Mouse (Mus musculus): ENCODE measurements around the gene Akap5. TPM values are rescaled to one million over a fixed set of nuclear protein-coding genes. Genes with fewer than 3 reads are reported as not detected.
A peak's percentile ranks its signal among the peaks of the same experiment; 100 is the strongest.

The Akap5 gene
- polyA plus RNA-seq, 1 experiment from 2014 or later, result 7.4 TPM

- no peaks in the 10 kb centered on the region for H3K9me3 ChIP-seq
- H3K4me2 ChIP-seq (replicated peaks), result no peak overlapping the region
- no peaks in the 10 kb centered on the region for H3K27me3 ChIP-seq
- no peak overlapping the region for H3K4me3 ChIP-seq
- H3K27ac ChIP-seq (replicated peaks), result no peak overlapping the region
- WGBS, result 23% methylated on average over 1 of the region's 1 CpGs
- no peak overlapping the region for H3K9ac ChIP-seq (replicated peaks)
- no peak for ATAC-seq (replicated peaks)
- no peaks in the 10 kb centered on the region for H3K36me3 ChIP-seq
- no peaks in the 10 kb centered on the region for H3K4me1 ChIP-seq
These were observed 36.2 kb downstream of the Akap5 start for GRCm38 (mm10) chr12:76360868-76361267.

GRCm38 (mm10) chr12:76361405-76362302 lies 37.0 kb downstream of the Akap5 start:
- H3K4me1 ChIP-seq, result peaks cover under 1% of the 10 kb centered on the region; the same call in 1 of the 2 replicates
- H3K4me3 ChIP-seq, result no peak overlapping the region
- WGBS, result 65% methylated on average over 9 of the region's 9 CpGs
- H3K27ac ChIP-seq (replicated peaks), result no peak overlapping the region
- H3K9ac ChIP-seq (replicated peaks), result no peak overlapping the region
- no peak for ATAC-seq (replicated peaks)
- H3K9me3 ChIP-seq, result no peaks in the 10 kb centered on the region
- H3K4me2 ChIP-seq (replicated peaks), result no peak overlapping the region
- H3K27me3 ChIP-seq, result no peaks in the 10 kb centered on the region
- H3K36me3 ChIP-seq, result no peaks in the 10 kb centered on the region

DNA sequence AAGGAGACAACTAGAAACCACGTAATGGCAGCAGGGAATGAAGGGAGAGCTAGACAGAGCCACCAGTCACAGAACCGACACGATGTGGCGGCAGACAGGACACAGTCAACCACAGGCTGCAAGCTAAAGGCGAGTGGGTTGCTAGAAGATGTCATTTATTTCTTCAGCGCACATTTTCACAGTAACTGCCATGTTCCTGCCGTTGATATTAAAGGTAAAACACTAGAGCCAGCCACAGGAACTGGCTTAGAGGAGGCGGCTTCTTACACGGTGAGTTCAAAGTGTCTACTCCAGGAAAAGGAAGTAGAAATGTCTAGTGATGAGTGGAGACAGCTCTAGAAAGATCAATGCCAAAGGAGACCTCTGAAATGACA lies 37.6 kb downstream of the Akap5 start:
- H3K4me1 ChIP-seq, result peaks cover 7% of the 10 kb centered on the region
- H3K9me3 ChIP-seq, result no peaks in the 10 kb centered on the region
- no peaks in the 10 kb centered on the region for H3K27me3 ChIP-seq
- H3K27ac ChIP-seq (replicated peaks), result no peak overlapping the region
- 89% methylated on average over 9 of the region's 9 CpGs for WGBS
- H3K36me3 ChIP-seq, result no peaks in the 10 kb centered on the region
- no peak overlapping the region for H3K9ac ChIP-seq (replicated peaks)
- no peak overlapping the region for H3K4me3 ChIP-seq
- no peak overlapping the region for H3K4me2 ChIP-seq (replicated peaks)
- no peak for ATAC-seq (replicated peaks)

- Histone ChIP-seq H3K27ac (replicated peaks) (no peak overlapping the region), H3K9me3 (no peaks in the 10 kb centered on the region), H3K9ac (replicated peaks) (no peak overlapping the region), H3K4me3 (no peak overlapping the region), H3K27me3 (no peaks in the 10 kb centered on the region), H3K4me1 (peaks cover 23% of the 10 kb centered on the region), H3K36me3 (no peaks in the 10 kb centered on the region), H3K4me2 (replicated peaks) (no peak overlapping the region)
- WGBS, result 87% methylated on average over 3 of the region's 3 CpGs
- no peak for ATAC-seq (replicated peaks)
These were observed 41.6 kb downstream of the Akap5 start for GRCm38 (mm10) chr12:76366276-76366675.

- Histone ChIP-seq H3K27me3 (no peaks in the 10 kb centered on the region), H3K27ac (replicated peaks) (no peak overlapping the region), H3K4me2 (replicated peaks) (peak overlapping the region; percentile 90), H3K36me3 (no peaks in the 10 kb centered on the region), H3K9ac (replicated peaks) (peak overlapping the region; percentile 99; the same call in 1 of the 2 replicates), H3K4me1 (peaks cover 34% of the 10 kb centered on the region), H3K9me3 (no peaks in the 10 kb centered on the region), H3K4me3 (peak overlapping the region; percentile 66)
- 24% methylated on average over 14 of the region's 14 CpGs for WGBS
- no peak for ATAC-seq (replicated peaks)
These were observed 42.7 kb downstream of the Akap5 start for GRCm38 (mm10) chr12:76367096-76367995.

- Histone ChIP-seq H3K27ac (replicated peaks) (peak overlapping the region; percentile 98), H3K9me3 (no peaks in the 10 kb centered on the region), H3K27me3 (no peaks in the 10 kb centered on the region), H3K4me2 (replicated peaks) (peak overlapping the region; percentile 90), H3K36me3 (no peaks in the 10 kb centered on the region), H3K4me3 (peak overlapping the region; percentile 66), H3K4me1 (peaks cover 37% of the 10 kb centered on the region), H3K9ac (replicated peaks) (peak overlapping the region; percentile 99)
- 7% methylated on average over 9 of the region's 9 CpGs for WGBS
- no peak for ATAC-seq (replicated peaks)
These were observed 43.6 kb downstream of the Akap5 start for GRCm38 (mm10) chr12:76368201-76368789.

DNA sequence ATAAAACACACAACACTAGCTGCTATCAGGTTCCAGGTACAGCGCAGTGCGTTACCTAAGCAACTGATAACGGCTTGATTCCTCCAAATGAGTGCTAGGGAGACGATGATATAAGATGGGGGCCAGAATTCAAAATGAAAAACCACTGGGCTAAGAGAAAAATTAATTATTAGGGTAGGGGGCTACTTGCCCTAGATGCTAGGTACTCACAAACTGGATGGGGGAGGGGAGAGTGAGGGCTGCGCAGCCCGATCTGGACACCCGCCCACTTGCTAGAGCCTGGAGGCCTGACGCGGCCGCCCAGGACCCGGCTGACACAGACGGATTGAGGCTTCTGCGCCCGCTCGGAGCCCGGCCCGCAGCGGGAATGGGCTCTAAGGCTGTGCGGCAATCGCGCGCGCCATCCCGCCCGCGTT lies 44.1 kb downstream of the Akap5 start:
- no peak for ATAC-seq (replicated peaks)
- WGBS, result under 1% methylated on average over 26 of the region's 26 CpGs

DNA sequence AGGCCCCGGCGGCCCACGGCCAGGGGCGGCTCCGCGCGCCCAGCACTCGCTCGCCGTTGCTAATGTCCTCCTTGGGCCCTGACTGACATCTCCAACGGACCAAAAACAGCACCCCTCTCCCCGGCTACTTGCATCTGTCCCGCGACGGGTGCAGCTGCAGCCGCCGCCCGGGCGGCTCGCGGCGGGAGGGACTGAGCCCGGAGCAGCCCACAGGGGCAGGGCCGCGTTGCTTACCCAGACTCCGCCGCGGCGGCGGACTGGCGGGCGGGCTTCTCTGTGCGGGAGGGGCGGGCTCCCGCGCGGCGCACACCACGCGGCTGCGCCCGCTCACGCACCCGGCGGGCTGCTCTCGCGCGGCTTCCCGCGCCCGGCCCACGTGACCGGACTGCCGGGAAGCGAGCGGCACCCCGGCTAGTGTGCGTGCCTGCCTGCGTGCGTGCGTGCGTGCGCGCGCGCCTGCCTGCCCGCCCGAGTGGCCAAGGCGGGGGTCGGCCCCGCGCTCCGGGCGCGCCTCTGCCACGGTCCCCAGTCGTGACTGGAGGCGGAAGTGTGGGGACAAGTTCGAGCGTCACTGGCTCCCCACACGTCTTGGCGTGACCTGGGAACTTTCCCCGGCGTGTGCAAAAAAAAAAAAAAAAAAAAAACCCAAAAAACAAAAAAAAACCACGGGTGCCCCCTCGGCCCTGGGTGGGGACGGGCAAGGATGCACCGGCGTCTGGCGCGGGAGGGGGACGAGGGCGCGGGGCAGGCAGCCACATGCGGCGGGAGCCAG lies 44.7 kb downstream of the Akap5 start, which contains the start of gene Zbtb25:
Zbtb25 (minus strand) TSS at position 397 of the 772 bp plus-strand sequence.
- peaks cover 37% of the 10 kb centered on the region for H3K4me1 ChIP-seq
- H3K4me2 ChIP-seq (replicated peaks), result peak within 1 kb of the TSS; percentile 90
- WGBS, result under 1% methylated on average over 90 of the region's 96 CpGs
- no peaks in the 10 kb centered on the region for H3K36me3 ChIP-seq
- peak; percentile 92 for ATAC-seq (replicated peaks)
- H3K9ac ChIP-seq (replicated peaks), result peak within 1 kb of the TSS; percentile 99
- H3K4me3 ChIP-seq, result peak within 1 kb of the TSS; percentile 66
- peak within 1 kb of the TSS; percentile 98 for H3K27ac ChIP-seq (replicated peaks)
- no peaks in the 10 kb centered on the region for H3K9me3 ChIP-seq
- no peaks in the 10 kb centered on the region for H3K27me3 ChIP-seq

More for the DNA sequence above, 44.1 kb downstream of the Akap5 start:
- Histone ChIP-seq H3K9me3 (no peaks in the 10 kb centered on the region), H3K4me3 (peak overlapping the region; percentile 66), H3K27ac (replicated peaks) (peak overlapping the region; percentile 98), H3K27me3 (no peaks in the 10 kb centered on the region), H3K4me2 (replicated peaks) (peak overlapping the region; percentile 90), H3K36me3 (no peaks in the 10 kb centered on the region), H3K4me1 (peaks cover 37% of the 10 kb centered on the region), H3K9ac (replicated peaks) (peak overlapping the region; percentile 99)

DNA sequence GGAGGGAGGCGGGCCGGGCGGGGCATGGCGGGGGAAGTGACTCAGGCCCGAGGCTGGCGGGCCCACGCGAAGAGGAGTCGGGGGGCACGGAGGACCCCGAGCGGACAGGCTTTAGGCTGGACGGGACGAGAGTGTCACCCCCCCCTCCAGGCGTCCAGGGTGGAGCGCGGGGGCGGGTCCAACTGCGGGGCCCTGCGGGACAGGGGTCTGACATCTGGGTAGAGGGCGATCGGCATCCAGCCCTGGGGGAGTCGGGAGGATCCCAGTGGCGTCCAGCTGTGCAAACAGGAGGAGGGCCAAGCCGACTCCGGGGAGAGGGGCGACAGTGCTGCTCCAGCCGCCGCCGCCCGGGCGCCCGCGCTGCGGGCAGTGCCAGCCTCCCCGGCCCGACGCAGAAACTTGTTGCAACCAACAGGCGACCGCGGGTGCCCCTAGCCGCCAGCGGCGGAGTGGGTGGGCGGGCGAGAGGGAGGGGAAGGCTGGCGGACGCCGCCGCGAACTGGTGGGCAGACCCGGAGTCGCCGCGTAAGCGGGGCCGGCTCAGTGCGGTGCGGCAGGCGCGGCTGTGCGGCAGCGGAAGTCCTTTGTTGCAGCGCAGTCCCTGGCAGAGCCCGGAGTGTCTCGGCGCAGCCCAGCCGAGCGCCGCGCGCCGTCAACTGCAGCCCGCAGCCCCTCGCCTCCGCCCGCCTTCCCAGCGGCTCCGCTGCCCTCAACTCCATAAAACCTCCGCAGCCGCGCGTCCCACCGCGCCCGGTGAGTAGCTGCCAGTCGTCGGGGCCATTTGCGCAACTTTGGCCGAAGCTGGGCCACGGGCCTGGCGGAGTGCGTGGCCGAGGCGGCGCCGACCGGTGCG lies 45.5 kb downstream of the Akap5 start, which contains the start of gene Zbtb1:
Zbtb1 (plus strand) TSS at position 289 of the 853 bp plus-strand sequence.
- Histone ChIP-seq H3K27ac (replicated peaks) (peak within 1 kb of the TSS; percentile 98), H3K36me3 (no peaks in the 10 kb centered on the region), H3K4me3 (peak within 1 kb of the TSS; percentile 66), H3K9ac (replicated peaks) (peak within 1 kb of the TSS; percentile 99), H3K9me3 (no peaks in the 10 kb centered on the region), H3K4me1 (peaks cover 37% of the 10 kb centered on the region), H3K4me2 (replicated peaks) (peak within 1 kb of the TSS; percentile 90), H3K27me3 (no peaks in the 10 kb centered on the region)
- peak; percentile 74 for ATAC-seq (replicated peaks)
- under 1% methylated on average over 89 of the region's 99 CpGs for WGBS

GRCm38 (mm10) chr12:76370831-76371571 lies 46.3 kb downstream of the Akap5 start:
- Histone ChIP-seq H3K9me3 (no peaks in the 10 kb centered on the region), H3K4me3 (peak overlapping the region; percentile 66), H3K4me1 (peaks cover 37% of the 10 kb centered on the region), H3K36me3 (no peaks in the 10 kb centered on the region), H3K27me3 (no peaks in the 10 kb centered on the region), H3K4me2 (replicated peaks) (peak overlapping the region; percentile 90), H3K9ac (replicated peaks) (peak overlapping the region; percentile 99), H3K27ac (replicated peaks) (peak overlapping the region; percentile 98)
- under 1% methylated on average over 60 of the region's 63 CpGs for WGBS
- ATAC-seq (replicated peaks), result peak; percentile 26; the same call in 1 of the 2 replicates

All from forebrain, embryonic 15.5 days (tissue).